Mouse (Mus musculus) adipocyte (in vitro differentiated cells): ENCODE measurements around the gene Adh5.
A peak's percentile ranks its signal among the peaks of the same experiment; 100 is the strongest.

Experiments used
- DNase-seq: peaks from one replicate; pipeline ENCODE4 v3.0.0-alpha.2; 2016; ENCODE audit warnings: low spot score

Gene Adh5

GRCm38 (mm10) chr3:138442612-138443464 lies at the start of gene Adh5:
Adh5 (plus strand) TSS chr3:138443093.
- DNase-seq = peak; percentile 95

DNA sequence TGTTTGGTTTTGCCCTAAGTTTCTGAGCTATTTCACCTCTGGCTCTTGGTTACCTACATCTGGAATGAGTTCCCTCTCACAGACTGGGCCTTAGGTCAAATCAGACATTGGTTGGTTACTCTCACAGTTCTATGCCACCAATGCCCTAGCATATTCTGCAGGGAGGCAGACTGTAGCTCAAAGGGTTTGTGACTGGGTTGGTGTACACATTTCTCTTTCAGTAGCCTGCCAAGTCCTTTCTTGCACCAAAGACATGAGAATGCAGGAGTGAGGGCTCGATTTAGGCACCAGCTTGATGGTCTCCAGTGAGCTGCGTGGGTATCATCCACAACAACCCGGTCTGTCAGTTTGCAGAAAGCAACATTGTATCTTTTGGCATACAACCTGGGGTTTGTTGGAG lies 38.0 kb upstream of the Adh5 start:
- DNase-seq = no peak

- peak; percentile 80 for DNase-seq
These were observed 37.6 kb upstream of the Adh5 start for GRCm38 (mm10) chr3:138405341-138405740.

GRCm38 (mm10) chr3:138405840-138406239 lies 37.1 kb upstream of the Adh5 start:
- DNase-seq = no peak

DNA sequence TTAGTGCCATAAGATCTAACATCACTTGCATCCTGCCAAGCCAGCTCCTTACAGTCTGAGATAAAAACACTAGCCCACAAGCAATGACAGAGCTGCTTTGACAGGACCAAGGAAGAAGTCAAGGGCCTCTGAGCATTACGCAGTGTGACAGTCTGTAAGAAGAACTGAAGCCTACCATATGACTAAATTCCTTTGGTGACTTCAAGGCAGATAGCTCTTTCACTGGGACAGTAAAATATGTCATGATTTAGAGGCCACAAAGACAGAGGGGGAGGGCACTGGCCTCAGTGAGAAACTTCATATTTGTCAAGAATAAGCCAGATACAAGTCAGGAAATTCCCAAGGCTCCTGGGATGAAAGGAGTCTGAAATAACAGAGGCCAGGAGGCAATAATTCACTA lies 35.0 kb upstream of the Adh5 start:
- DNase-seq = no peak

GRCm38 (mm10) chr3:138409585-138409984 lies 33.3 kb upstream of the Adh5 start:
- DNase-seq = no peak

DNA sequence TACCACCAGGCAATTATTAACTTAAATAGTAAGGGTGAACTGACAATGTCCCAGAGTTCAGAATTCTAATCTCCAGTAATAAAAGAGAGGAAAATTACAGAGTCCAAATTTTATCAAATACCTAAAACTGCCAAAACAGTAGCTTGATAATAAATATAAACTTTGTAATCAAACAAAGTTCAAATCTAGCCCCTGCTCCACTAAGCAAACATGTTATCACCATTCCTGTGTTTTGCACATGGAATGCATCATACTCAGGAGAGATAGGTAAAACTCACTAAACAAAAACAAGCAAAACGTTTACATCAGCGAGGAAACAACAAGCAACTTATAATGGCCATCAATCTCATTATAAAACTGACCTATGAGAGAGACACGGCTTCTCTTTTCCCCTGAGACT lies 32.7 kb upstream of the Adh5 start:
- DNase-seq = no peak

GRCm38 (mm10) chr3:138415121-138415690 lies 27.7 kb upstream of the Adh5 start, which contains the start of gene Adh4:
Adh4 (plus strand) TSS chr3:138415466.
- DNase-seq = no peak

DNA sequence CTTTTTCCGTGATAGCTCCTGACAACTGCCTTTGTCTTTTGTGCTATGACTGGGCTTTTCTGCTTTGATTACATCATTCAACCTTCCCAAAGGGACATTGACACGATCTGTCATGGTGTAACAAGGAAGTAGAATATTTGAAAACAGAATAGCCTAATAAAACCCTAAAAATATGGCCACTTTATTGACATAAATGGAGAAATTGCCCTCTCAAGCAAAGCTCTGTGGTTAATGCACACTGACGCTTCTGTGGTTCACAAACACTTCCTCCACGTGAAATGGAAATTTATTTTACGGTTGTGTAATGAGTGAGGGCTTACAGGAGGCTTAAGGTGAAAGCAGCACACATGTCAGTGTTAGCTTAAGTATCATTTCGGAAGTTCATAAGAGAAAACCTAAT lies 23.5 kb upstream of the Adh5 start:
- DNase-seq = no peak

DNA sequence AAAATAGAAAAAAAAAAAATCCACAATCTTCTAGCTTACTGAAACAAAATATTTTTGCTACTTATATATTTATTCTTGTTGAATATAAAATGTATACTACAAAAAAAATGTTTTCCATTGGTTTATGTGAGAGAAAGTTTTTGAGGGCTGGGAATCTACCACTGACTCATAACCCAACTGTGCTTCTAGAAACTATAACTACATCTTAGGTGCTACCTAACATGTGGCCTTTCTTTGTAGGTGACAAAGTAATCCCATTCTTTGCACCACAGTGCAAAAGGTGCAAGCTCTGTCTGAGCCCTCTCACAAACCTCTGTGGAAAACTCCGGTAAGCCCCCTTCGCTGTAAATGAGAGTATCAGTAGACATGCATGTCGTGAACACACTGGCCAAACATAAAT lies 22.5 kb upstream of the Adh5 start:
- DNase-seq = no peak

- no peak for DNase-seq
These were observed 19.2 kb upstream of the Adh5 start for GRCm38 (mm10) chr3:138423664-138424063.

DNA sequence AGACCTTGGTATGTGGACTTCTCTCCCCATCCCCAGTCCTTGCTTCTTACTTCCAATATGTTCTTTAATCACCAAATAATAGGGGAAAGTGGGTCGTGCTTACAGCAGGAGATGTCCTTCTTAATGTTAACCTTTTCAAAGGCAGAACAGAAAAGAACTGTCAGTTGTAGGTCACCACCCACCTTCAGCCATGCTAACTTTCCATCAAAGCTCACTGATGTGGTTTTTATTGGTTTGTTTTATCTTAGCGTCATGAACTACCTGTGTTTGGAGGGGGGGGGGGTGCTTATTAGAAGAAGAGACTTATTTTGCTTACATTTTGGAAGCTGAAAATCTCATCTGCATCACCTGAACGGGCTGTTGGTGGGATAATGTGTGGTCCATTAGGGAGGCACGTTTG lies 18.6 kb upstream of the Adh5 start:
- DNase-seq = no peak

- DNase-seq = no peak
These were observed 12.4 kb upstream of the Adh5 start for GRCm38 (mm10) chr3:138430360-138430976.

DNA sequence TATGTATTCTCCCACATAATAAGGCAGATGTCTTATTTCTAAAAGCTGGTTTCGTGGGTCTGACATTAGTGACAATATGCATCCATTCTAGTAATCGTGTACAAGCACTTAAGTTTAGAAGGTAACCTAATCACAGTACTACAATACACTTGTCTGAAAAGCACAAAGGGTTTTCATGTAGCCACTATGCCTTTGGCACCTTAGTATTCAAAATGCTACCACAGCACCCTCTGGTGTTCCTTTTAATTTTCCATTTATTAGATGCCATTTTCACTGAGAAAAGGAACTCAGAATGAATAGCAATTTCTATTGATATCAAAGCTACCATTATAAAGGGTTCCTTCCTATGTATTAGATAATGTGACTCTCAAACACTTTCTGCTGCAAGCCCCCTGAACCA lies 11.1 kb upstream of the Adh5 start:
- peak; percentile 74 for DNase-seq

DNA sequence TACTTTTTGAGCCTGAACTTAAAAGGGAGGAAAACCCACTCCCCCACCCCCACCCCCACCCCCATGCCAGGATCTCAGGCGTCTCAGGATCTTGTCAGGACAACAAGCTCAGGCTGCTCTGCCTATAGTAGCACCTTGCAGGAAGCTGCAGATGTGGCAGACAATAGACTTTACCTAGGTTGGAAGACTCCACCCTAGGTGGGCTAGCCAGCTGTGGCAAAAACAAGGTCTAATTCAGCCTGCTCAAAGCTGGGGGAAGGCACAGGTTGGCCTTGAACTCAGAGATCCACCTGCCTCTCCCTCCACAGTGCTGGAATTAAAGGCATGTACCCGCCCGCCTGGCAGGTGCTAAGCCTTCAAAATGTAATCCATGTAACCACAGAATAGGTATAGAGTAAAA lies 4.2 kb upstream of the Adh5 start:
- DNase-seq = no peak

DNA sequence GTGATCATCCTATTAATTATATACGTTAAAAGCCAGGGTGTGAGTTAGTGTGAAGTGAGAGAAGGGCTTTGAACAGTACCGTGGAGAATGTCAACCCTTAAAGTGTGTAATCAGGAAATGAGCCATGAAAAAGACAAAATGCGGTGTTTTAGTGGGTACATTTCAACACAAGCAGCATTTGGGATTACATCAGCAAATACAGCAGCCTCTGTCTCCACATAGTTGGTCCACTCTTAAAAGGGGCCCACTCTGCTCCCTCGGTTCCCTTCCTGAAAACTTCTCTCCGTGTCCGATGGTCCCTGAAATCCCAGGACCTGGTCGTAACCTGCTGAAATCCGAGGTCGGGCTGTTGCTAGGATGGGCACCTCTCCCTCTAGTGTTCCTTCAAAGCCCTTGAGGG lies 690 bp upstream of the Adh5 start:
- no peak for DNase-seq

DNA sequence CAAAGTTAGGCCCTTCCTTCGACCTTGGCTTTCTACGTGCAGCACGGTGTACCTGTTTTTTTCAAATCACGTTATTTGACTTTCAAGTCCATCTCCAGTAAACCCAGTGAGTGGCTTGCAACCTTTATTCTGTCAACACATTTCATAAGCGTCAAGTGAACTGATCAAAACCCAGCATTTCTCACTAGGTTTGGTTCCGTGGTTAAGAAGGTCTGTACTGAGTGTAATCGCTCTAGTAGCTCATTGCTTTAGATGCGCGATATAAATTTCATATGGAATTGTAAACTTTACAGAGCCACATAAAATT lies 525 bp downstream of the Adh5 start:
- DNase-seq = no peak

GRCm38 (mm10) chr3:138448077-138448860 lies 5.4 kb downstream of the Adh5 start:
- no peak for DNase-seq

DNA sequence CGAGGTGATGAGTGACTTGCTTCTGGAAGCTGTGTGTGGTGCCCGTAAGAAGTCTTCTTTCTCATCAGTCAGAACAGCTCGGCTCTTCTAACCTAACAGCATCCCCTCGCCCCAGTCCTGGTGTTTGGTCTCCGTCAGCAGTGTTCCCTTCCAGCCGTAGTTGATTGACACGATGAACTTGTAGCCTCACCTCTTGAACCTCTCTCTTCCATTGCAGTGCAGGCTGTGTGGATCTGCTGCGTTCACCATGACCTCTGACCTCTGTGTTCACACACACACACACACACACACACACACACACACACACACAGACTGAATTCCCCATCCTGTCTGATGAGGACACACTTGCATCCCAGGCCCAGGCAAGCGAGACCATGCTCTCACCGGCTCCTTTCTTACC lies 9.3 kb downstream of the Adh5 start:
- DNase-seq = no peak

GRCm38 (mm10) chr3:138454234-138454633 lies 11.3 kb downstream of the Adh5 start:
- DNase-seq = no peak

DNA sequence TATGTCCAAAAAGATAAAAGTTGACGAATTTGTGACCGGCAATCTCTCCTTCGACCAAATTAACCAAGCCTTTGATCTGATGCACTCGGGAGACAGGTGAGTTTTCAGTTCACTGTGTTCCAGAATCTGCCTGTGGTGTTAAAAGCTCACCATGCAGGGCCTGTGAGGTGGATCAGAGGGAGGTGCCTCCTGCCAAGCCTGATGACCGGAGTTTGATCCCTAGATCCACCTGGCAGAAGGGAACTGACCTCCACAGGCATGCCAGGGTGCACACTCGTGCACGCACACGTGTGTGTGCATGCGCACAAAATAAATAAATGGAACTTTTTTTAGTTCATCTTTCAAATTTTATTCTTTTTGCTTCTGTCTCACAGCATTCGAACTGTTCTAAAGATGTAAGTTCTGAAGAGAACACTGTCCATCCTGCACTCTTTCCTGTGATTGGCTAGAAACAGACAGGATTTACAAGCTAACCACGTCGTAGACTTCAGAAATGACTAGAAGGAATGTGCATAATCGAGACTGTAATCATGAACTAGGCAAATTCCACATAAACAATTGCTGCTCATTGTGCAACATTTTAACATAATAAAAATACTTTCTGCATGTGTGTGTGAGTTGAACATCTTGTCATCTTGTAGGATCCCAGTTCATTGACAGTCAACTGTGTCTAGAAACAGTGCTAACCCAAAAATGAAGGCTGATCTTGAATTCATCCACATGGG lies 12.0 kb downstream of the Adh5 start:
- DNase-seq = no peak

- no peak for DNase-seq
These were observed 15.5 kb downstream of the Adh5 start for GRCm38 (mm10) chr3:138458441-138458840.
